Mouse (Mus musculus) midbrain, embryonic 13.5 days (tissue): ENCODE data around the gene Nacc2. TPM values are rescaled to one million over a fixed set of nuclear protein-coding genes. Genes with fewer than 3 reads are reported as not detected.
A peak's percentile ranks its signal among the peaks of the same experiment; 100 is the strongest.

Source experiments
- ATAC-seq: fragments of 200-750 bp; cut with Nextera tagmentation; 2 replicates; pipeline ENCODE4 v1.8.0; 2017; ENCODE audit warnings: mild to moderate bottlenecking, moderate TSS enrichment, moderate library complexity
- H3K27ac ChIP-seq: fragments of 300-500 bp; sonication (generic); 2 replicates; pipeline ENCODE4 v1.5.1; 2015; ENCODE audit warnings: inconsistent platforms, mild to moderate bottlenecking, moderate library complexity
- H3K27me3 ChIP-seq: fragments of 300-500 bp; sonication (generic); 2 replicates; pipeline ENCODE4 v1.6.1; 2015; ENCODE audit warnings: mild to moderate bottlenecking, inconsistent platforms
- H3K36me3 ChIP-seq: fragments of 300-500 bp; sonication (generic); 2 replicates; pipeline ENCODE4 v1.6.1; 2015; ENCODE audit warnings: mild to moderate bottlenecking, inconsistent platforms
- H3K4me1 ChIP-seq: fragments of 300-500 bp; sonication (generic); replicated peaks from 2 replicates; pipeline ENCODE4 v1.6.1; 2015; ENCODE audit warnings: inconsistent platforms
- H3K4me2 ChIP-seq: fragments of 300-500 bp; sonication (generic); replicated peaks from 2 replicates; pipeline ENCODE4 v1.6.1; 2015; ENCODE audit warnings: moderate library complexity, mild to moderate bottlenecking, inconsistent platforms
- H3K4me3 ChIP-seq: fragments of 300-500 bp; sonication (generic); replicated peaks from 2 replicates; pipeline ENCODE4 v1.5.1; 2015; ENCODE audit warnings: mild to moderate bottlenecking, inconsistent platforms
- H3K9ac ChIP-seq: fragments of 300-500 bp; sonication (generic); replicated peaks from 2 replicates; pipeline ENCODE4 v1.6.1; 2015; ENCODE audit warnings: mild to moderate bottlenecking, inconsistent platforms
- H3K9me3 ChIP-seq: fragments of 300-500 bp; sonication (generic); 2 replicates; pipeline ENCODE4 v1.6.1; 2016; ENCODE audit warnings: mild to moderate bottlenecking, inconsistent platforms
- WGBS: fragments of 180-500 bp; shearing (Covaris S2); methylation state at CpG from one replicate; pipeline ENCODE4 v1.1.7; 2015; 5-methylcytosine and 5-hydroxymethylcytosine counted together
- polyA plus RNA-seq: library from polyadenylated mRNA; unstranded; fragments of >200 nt; fragmentation: Nextera tagmentation; extraction: Ambion mirVana; gene quantifications from 2 replicates; pipeline ENCODE4 v1.2.1, GENCODE M21; 2015

Nacc2 gene
- polyA plus RNA-seq, 1 experiment from 2014 or later = 10.1 TPM

- Histone ChIP-seq H3K36me3 (no peaks in the 10 kb centered on the region), H3K4me1 (peaks cover 21% of the 10 kb centered on the region), H3K27ac (no peak overlapping the region), H3K4me3 (no peak overlapping the region), H3K4me2 (no peak overlapping the region), H3K9ac (no peak overlapping the region), H3K9me3 (no peaks in the 10 kb centered on the region), H3K27me3 (peaks cover 32% of the 10 kb centered on the region)
- ATAC-seq = no peak
- 34% methylated on average over 1 of the region's 1 CpGs for WGBS
These were observed 5.4 kb downstream of the Nacc2 start for GRCm38 (mm10) chr2:26117580-26117979.

DNA sequence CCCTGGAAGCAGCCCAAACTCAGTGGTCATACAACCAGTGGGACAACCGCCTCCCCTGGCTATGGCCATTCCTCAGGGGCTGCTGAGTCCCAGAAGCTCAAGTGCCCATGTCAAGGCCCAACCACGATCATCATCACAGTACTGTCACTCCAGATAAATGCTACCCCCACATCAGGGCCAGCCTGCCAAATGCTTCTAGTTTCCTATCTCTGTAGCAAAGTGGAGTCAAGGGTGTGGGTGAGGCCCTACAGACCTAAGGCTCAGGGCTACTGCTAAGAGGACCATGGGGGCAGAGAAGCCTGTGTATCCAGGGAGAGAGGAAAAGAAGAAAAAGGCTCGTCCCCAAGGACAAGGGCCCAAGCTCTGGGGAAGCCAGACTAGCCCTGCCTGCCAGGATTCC is 6.5 kb downstream of the Nacc2 start:
- Histone ChIP-seq H3K27me3 (peaks cover 22% of the 10 kb centered on the region), H3K9ac (peak overlapping the region; percentile 34; the same call in 1 of the 2 replicates), H3K27ac (no peak overlapping the region), H3K4me3 (no peak overlapping the region), H3K36me3 (no peaks in the 10 kb centered on the region), H3K9me3 (no peaks in the 10 kb centered on the region), H3K4me1 (peaks cover 13% of the 10 kb centered on the region), H3K4me2 (no peak overlapping the region)
- 73% methylated on average over 3 of the region's 3 CpGs for WGBS
- no peak for ATAC-seq

GRCm38 (mm10) chr2:26115215-26115614 is 7.8 kb downstream of the Nacc2 start:
- Histone ChIP-seq H3K4me1 (peaks cover 12% of the 10 kb centered on the region), H3K27ac (no peak overlapping the region), H3K27me3 (peaks cover 9% of the 10 kb centered on the region), H3K4me3 (no peak overlapping the region), H3K4me2 (no peak overlapping the region), H3K9me3 (no peaks in the 10 kb centered on the region), H3K9ac (no peak overlapping the region), H3K36me3 (no peaks in the 10 kb centered on the region)
- WGBS = 88% methylated on average over 6 of the region's 6 CpGs
- no peak for ATAC-seq

- WGBS = 79% methylated on average over 6 of the region's 6 CpGs
- no peaks in the 10 kb centered on the region for H3K27me3 ChIP-seq
- no peaks in the 10 kb centered on the region for H3K9me3 ChIP-seq
- H3K36me3 ChIP-seq = no peaks in the 10 kb centered on the region
- no peak overlapping the region for H3K27ac ChIP-seq
- no peak overlapping the region for H3K4me2 ChIP-seq
- H3K4me3 ChIP-seq = no peak overlapping the region
- ATAC-seq = no peak
- no peak overlapping the region for H3K9ac ChIP-seq
- 0 out of 2 replicates have a peak, but pooled peaks cover 4% of the 10 kb centered on the region for H3K4me1 ChIP-seq
These were observed 14.8 kb downstream of the Nacc2 start for GRCm38 (mm10) chr2:26108237-26108636.

DNA sequence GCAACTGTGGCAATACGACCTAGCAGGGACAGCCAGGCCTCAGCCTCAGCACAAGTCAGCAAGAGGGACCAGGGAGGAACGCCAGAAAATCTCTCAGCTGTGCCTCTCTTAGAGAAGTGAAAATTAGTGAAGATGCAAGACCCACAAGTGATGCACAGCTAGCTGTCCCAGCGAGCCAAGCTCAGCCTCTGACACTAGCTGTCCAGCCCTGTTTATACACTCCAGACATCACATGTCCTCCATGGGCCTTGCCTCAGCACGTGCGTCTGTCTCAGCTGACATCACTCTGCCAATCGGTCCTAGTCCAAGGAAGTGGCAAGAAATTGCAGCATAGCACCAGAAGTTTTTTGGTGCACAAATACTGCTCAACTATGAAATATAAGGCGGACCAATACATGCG is 16.0 kb downstream of the Nacc2 start:
- WGBS = 87% methylated on average over 8 of the region's 8 CpGs
- H3K4me2 ChIP-seq = no peak overlapping the region
- no peak for ATAC-seq

DNA sequence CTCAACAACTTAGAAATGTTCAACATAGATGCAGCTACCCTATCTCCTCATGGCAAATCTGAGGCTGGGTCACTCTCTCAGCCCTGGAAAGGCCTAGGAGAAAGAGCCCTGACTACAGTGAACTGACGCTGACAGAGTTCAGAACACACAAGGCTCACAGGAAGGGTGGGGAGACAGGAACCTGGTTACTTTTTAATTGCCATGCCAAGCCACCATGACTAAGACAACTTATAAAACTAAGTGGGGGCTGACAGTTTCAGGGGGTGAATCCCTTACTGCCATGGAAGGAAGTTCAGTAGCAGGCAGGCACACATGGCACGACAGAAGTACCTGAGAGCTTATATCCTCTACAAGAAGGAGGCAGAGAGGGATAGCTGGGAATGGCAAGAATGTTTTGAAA is 16.8 kb downstream of the Nacc2 start:
- Histone ChIP-seq H3K27ac (no peak overlapping the region), H3K27me3 (no peaks in the 10 kb centered on the region), H3K4me1 (0 out of 2 replicates have a peak, but pooled peaks cover 4% of the 10 kb centered on the region), H3K9ac (no peak overlapping the region), H3K4me2 (no peak overlapping the region), H3K9me3 (no peaks in the 10 kb centered on the region), H3K4me3 (no peak overlapping the region), H3K36me3 (no peaks in the 10 kb centered on the region)
- ATAC-seq = no peak
- WGBS = 91% methylated on average over 2 of the region's 2 CpGs

More for the DNA sequence above, 16.0 kb downstream of the Nacc2 start:
- H3K9me3 ChIP-seq = no peaks in the 10 kb centered on the region
- H3K4me1 ChIP-seq = 0 out of 2 replicates have a peak, but pooled peaks cover 4% of the 10 kb centered on the region
- H3K27me3 ChIP-seq = no peaks in the 10 kb centered on the region
- H3K27ac ChIP-seq = no peak overlapping the region
- no peak overlapping the region for H3K4me3 ChIP-seq
- H3K9ac ChIP-seq = no peak overlapping the region
- no peaks in the 10 kb centered on the region for H3K36me3 ChIP-seq

- Histone ChIP-seq H3K27me3 (no peaks in the 10 kb centered on the region), H3K9me3 (no peaks in the 10 kb centered on the region), H3K27ac (no peak overlapping the region), H3K4me3 (no peak overlapping the region), H3K9ac (no peak overlapping the region), H3K36me3 (no peaks in the 10 kb centered on the region), H3K4me1 (peaks cover 9% of the 10 kb centered on the region), H3K4me2 (no peak overlapping the region)
- ATAC-seq = no peak
- 75% methylated on average over 4 of the region's 4 CpGs for WGBS
These were observed 22.7 kb downstream of the Nacc2 start for GRCm38 (mm10) chr2:26100296-26100695.

DNA sequence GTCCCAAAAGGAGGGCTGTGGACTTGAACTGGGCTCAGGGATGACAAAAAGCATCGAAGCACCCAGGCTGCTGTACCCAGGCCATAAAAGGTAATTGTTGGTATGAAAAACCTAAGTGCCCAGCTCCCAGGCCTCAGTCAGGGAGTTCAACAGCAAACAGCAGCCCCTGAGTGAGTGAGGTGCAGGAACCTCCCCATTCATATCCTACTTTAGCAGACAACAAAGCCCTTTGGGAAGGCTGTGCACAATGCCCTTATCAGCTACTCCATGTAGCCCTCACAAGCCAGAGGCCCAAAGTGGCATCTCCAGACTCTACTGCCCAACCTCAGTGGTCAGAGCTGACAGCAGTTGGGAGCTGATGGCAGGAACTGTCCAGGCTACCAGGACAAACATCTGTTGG is 23.2 kb downstream of the Nacc2 start:
- peaks cover 9% of the 10 kb centered on the region for H3K4me1 ChIP-seq
- no peak overlapping the region for H3K4me3 ChIP-seq
- H3K27ac ChIP-seq = no peak overlapping the region
- no peak overlapping the region for H3K4me2 ChIP-seq
- WGBS = 80% methylated on average over 1 of the region's 1 CpGs
- H3K9ac ChIP-seq = no peak overlapping the region
- no peaks in the 10 kb centered on the region for H3K36me3 ChIP-seq
- ATAC-seq = no peak
- H3K27me3 ChIP-seq = no peaks in the 10 kb centered on the region
- H3K9me3 ChIP-seq = no peaks in the 10 kb centered on the region

GRCm38 (mm10) chr2:26099260-26099659 is 23.8 kb downstream of the Nacc2 start:
- H3K36me3 ChIP-seq = no peaks in the 10 kb centered on the region
- H3K9ac ChIP-seq = no peak overlapping the region
- no peak overlapping the region for H3K4me2 ChIP-seq
- 86% methylated on average over 5 of the region's 5 CpGs for WGBS
- H3K27me3 ChIP-seq = no peaks in the 10 kb centered on the region
- H3K9me3 ChIP-seq = no peaks in the 10 kb centered on the region
- no peak for ATAC-seq
- peaks cover 9% of the 10 kb centered on the region for H3K4me1 ChIP-seq
- no peak overlapping the region for H3K27ac ChIP-seq
- no peak overlapping the region for H3K4me3 ChIP-seq

DNA sequence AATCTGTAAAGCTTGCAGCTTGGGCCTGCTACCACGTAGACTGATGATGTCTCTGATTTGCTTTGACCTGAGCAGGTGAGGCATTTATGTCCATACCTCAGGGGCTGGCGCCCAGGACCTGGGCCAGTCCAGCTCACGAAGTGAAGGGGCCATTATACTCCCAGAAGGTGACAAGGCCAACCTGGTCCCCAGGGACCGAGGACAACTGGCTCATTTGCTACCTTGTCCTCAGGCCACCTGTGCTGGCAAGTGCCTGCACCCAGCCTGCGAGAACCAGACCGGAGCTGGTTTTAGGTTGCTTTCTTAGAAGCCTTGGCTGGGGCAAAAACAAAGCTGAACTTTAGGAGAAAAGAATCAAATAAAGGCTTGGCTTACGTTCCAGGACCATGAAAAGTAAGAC is 29.1 kb downstream of the Nacc2 start:
- Histone ChIP-seq H3K27ac (no peak overlapping the region), H3K4me3 (no peak overlapping the region), H3K9me3 (no peaks in the 10 kb centered on the region), H3K4me1 (peaks cover 36% of the 10 kb centered on the region), H3K4me2 (no peak overlapping the region), H3K9ac (no peak overlapping the region), H3K36me3 (peaks cover 9% of the 10 kb centered on the region; the same call in 1 of the 2 replicates), H3K27me3 (peaks cover 14% of the 10 kb centered on the region; the same call in 1 of the 2 replicates)
- no peak for ATAC-seq
- 79% methylated on average over 7 of the region's 7 CpGs for WGBS

GRCm38 (mm10) chr2:26091771-26092393 is 31.1 kb downstream of the Nacc2 start:
- peaks cover 38% of the 10 kb centered on the region for H3K4me1 ChIP-seq
- peak overlapping the region; percentile 90 for H3K9ac ChIP-seq
- 1% methylated on average over 24 of the region's 24 CpGs for WGBS

GRCm38 (mm10) chr2:26090876-26091770 is 31.9 kb downstream of the Nacc2 start:
- peaks cover 9% of the 10 kb centered on the region; the same call in 1 of the 2 replicates for H3K36me3 ChIP-seq
- peak; percentile 71 for ATAC-seq
- no peaks in the 10 kb centered on the region for H3K9me3 ChIP-seq
- H3K27ac ChIP-seq = peak overlapping the region; percentile 87
- H3K27me3 ChIP-seq = peaks cover 14% of the 10 kb centered on the region; the same call in 1 of the 2 replicates
- H3K4me2 ChIP-seq = peak overlapping the region; percentile 95
- peak overlapping the region; percentile 90 for H3K9ac ChIP-seq
- WGBS = under 1% methylated on average over 38 of the region's 39 CpGs
- peak overlapping the region; percentile 76 for H3K4me3 ChIP-seq
- H3K4me1 ChIP-seq = peaks cover 38% of the 10 kb centered on the region

More at GRCm38 (mm10) chr2:26091771-26092393, 31.1 kb downstream of the Nacc2 start:
- Histone ChIP-seq H3K4me3 (peak overlapping the region; percentile 76), H3K27ac (peak overlapping the region; percentile 87), H3K4me2 (peak overlapping the region; percentile 95), H3K9me3 (no peaks in the 10 kb centered on the region), H3K36me3 (peaks cover 9% of the 10 kb centered on the region; the same call in 1 of the 2 replicates), H3K27me3 (peaks cover 14% of the 10 kb centered on the region; the same call in 1 of the 2 replicates)
- peak; percentile 85 for ATAC-seq
